8 mouse cellular contexts compared by ENCODE assay signal in the genomic region with DNA sequence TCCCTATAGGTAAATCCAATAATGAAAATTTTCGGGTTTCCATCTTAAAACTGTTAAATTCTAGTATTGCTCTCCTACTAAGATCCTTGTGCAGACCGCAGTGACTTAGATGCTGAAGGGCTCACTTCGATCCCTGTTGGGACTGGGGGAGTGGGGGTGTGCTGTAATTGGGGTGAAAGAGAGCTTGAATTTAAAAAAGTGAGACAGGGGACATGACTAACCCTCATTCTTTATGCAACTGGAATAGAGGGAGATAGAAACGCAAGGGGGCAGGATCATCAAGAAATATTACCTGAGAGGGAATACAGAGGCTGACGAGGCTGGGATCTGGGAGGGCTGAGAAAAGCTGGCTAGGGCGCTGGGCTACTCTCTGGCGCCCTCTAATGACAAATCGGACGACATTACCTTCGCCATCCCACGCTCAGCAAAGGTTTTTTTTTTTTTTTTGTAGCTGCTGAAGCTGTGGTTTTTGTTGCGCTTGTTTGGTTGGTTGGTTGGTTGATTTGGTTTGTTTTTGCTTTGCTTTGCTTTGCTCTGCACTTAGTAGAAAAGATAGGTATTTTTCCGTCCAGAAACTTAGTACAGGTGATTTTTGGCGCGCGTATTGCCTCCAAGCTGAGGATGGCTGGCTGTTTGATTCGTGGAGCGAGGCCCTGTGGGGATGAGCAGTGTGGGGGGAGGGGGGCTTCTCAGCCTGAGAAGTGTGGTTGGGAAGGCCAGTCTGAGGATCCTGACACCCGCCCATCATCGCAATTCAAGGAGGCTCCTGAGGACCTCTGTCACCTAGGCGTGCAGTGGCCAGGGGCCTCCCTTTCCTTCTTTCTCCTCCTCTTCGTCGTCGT. TPM values are rescaled to one million over a fixed set of nuclear protein-coding genes. Genes with fewer than 3 reads are reported as not detected.
DNase-seq lines count a peak whose midpoint lies in the region; ATAC-seq and TF ChIP-seq lines count a peak whose summit lies in the region.

No protein-coding gene starts in this region.

- ATAC-seq in forebrain, embryonic 15.5 days (replicated peaks), result peak; percentile 69
- peak; percentile 72 for ATAC-seq in midbrain, embryonic 11.5 days (ENCODE audit: low FRiP score)
- no peak; the same call in 1 of the 2 replicates for ATAC-seq in granulocyte monocyte progenitor cell, adult 5-6 weeks (replicated peaks; ENCODE audit: poor library complexity, severe bottlenecking)

- peak overlapping the region; percentile 27; the same call in 1 of the 2 replicates for H3K27ac ChIP-seq in cerebellum, adult 2 months (ENCODE audit: insufficient read depth, low read length)
- H3K27ac ChIP-seq in forebrain, embryonic 15.5 days (replicated peaks), result peak overlapping the region; percentile 90
- peak overlapping the region; percentile 5; the same call in 1 of the 2 replicates for H3K27ac ChIP-seq in midbrain, embryonic 11.5 days (ENCODE audit: low read depth, low read length)

- H3K4me1 ChIP-seq in cerebellum, adult 2 months (ENCODE audit: control insufficient read depth, insufficient read depth, low read length), result 0 out of 2 replicates have a peak, but pooled peaks cover 4% of the 10 kb centered on the region
- H3K4me1 ChIP-seq in forebrain, embryonic 15.5 days, result peaks cover 59% of the 10 kb centered on the region
- H3K4me1 ChIP-seq in midbrain, embryonic 11.5 days (ENCODE audit: control insufficient read depth, insufficient read depth, low read length), result peaks cover 55% of the 10 kb centered on the region

- H3K4me2 ChIP-seq in forebrain, embryonic 15.5 days (replicated peaks), result peak overlapping the region; percentile 72
- H3K4me2 ChIP-seq in midbrain, embryonic 11.5 days, result peak overlapping the region; percentile 83

- no peaks in the 10 kb centered on the region for H3K9me3 ChIP-seq in forebrain, embryonic 15.5 days
- H3K9me3 ChIP-seq in midbrain, embryonic 11.5 days (ENCODE audit: control insufficient read depth, low read length), result no peaks in the 10 kb centered on the region

- peak; percentile 64 for TF ChIP-seq CTCF in cerebellum, adult 2 months (IDR thresholded peaks at IDR 0.05; ENCODE audit: borderline replicate concordance, insufficient read depth, low read depth, low read length)

- H3K36me3 ChIP-seq in forebrain, embryonic 15.5 days, result no peaks in the 10 kb centered on the region
- no peaks in the 10 kb centered on the region for H3K36me3 ChIP-seq in midbrain, embryonic 11.5 days (ENCODE audit: control insufficient read depth, insufficient read depth, low read length)

- H3K9ac ChIP-seq in forebrain, embryonic 15.5 days (replicated peaks), result peak overlapping the region; percentile 61
- H3K9ac ChIP-seq in midbrain, embryonic 11.5 days (ENCODE audit: low read length), result peak overlapping the region; percentile 60

- peaks cover 1% of the 10 kb centered on the region; the same call in 1 of the 2 replicates for H3K27me3 ChIP-seq in cerebellum, adult 2 months (ENCODE audit: control insufficient read depth, insufficient read depth, low read length)
- H3K27me3 ChIP-seq in forebrain, embryonic 15.5 days, result no peaks in the 10 kb centered on the region
- peaks cover 9% of the 10 kb centered on the region for H3K27me3 ChIP-seq in midbrain, embryonic 11.5 days (ENCODE audit: control insufficient read depth, insufficient read depth, low read length)

- TF ChIP-seq POLR2A in cerebellum, adult 2 months (IDR thresholded peaks at IDR 0.05; ENCODE audit: borderline replicate concordance, insufficient read depth, low read length), result no peak

- DNase-seq in cerebellum, adult 2 months, result no peak
- no peak for DNase-seq in cerebellum, adult 11-12 months
- peak; percentile 77 for DNase-seq in right cerebral cortex, postnatal 10 days (ENCODE audit: low spot score in 2 of 2)
- no peak for DNase-seq in right cerebral cortex, adult 2 months (ENCODE audit: low spot score in 2 of 2)
- DNase-seq in midbrain, embryonic 11.5 days (ENCODE audit: low spot score, missing footprints), result peak; percentile 97
- no peak for DNase-seq in yolk sac, embryonic 10.5 days (ENCODE audit: low spot score)

- 17% methylated on average over 24 of the region's 24 CpGs for WGBS in cerebellum, adult 2 months
- WGBS in forebrain, embryonic 15.5 days, result 5% methylated on average over 24 of the region's 24 CpGs
- 3% methylated on average over 24 of the region's 24 CpGs for WGBS in midbrain, embryonic 11.5 days

- no peak overlapping the region for H3K4me3 ChIP-seq in cerebellum, adult 2 months (replicated peaks; ENCODE audit: insufficient read depth, low read depth, low read length)
- peak overlapping the region; percentile 41 for H3K4me3 ChIP-seq in forebrain, embryonic 15.5 days
- peak overlapping the region; percentile 27 for H3K4me3 ChIP-seq in midbrain, embryonic 11.5 days (ENCODE audit: low read depth, low read length)

RNA-seq across cellular contexts. Expression of gene Sox2, which starts 11.0 kb away (rescaled TPM):
- polyA plus RNA-seq in cerebellum, adult 2 months (2012; rRNA removed), result 24.5 and 26.5 TPM in 2 replicates
- 39.7 and 42.3 TPM in 2 replicates for polyA plus RNA-seq in forebrain, embryonic 15.5 days (2015; fragmentation: Nextera tagmentation; extraction: Ambion mirVana)
- polyA plus RNA-seq in midbrain, embryonic 11.5 days (2014; fragmentation: Nextera tagmentation; extraction: Ambion mirVana), result 48.7 and 49.5 TPM in 2 replicates
- not detected in 2 replicates for total RNA-seq in granulocyte monocyte progenitor cell, adult 5-6 weeks (2014; fragmentation: Nextera tagmentation)
- total RNA-seq in granulocyte monocyte progenitor cell, adult 5-6 weeks (2017), result not detected in 2 replicates

Comparison
In these comparisons a context has a peak if more than half of its experiments do, and no peak if none do; other contexts are left out.
1. DNase-seq: peak in right cerebral cortex, postnatal 10 days (2 of 2) and midbrain, embryonic 11.5 days (single experiment); none in cerebellum, adult 2 months (0 of 2), cerebellum, adult 11-12 months (single experiment), right cerebral cortex, adult 2 months (0 of 2) and yolk sac, embryonic 10.5 days (single experiment).
2. H3K27ac ChIP-seq: peak in every context shown above with its lines; median percentile 90 in forebrain, embryonic 15.5 days; 27 in cerebellum, adult 2 months; 5 in midbrain, embryonic 11.5 days.